Mouse (Mus musculus): ENCODE measurements around the gene Supt3. TPM values are rescaled to one million over a fixed set of nuclear protein-coding genes. Genes with fewer than 3 reads are reported as not detected.

Supt3 gene
- total and polyA plus RNA-seq, 3 experiments, result 4.7 to 16.0 (median 13.2) TPM

GRCm38 (mm10) chr17:45032209-45032608, 255.3 kb downstream of the Supt3 start:
- no peak for DNase-seq
- H3K27ac ChIP-seq, result no peak overlapping the region
- no peaks in the 10 kb centered on the region for H3K27me3 ChIP-seq (ENCODE audit: control insufficient read depth, insufficient read depth, low read length)
- intact Hi-C loops (cut with DNase I), result no loop called here
- 83% methylated on average over 6 of the region's 6 CpGs for WGBS
- TF ChIP-seq POLR2A (IDR thresholded peaks at IDR 0.05; ENCODE audit: insufficient read depth, low read depth, low read length), result no peak
- no peak for TF ChIP-seq CTCF (IDR thresholded peaks at IDR 0.05)
- TF ChIP-seq EP300 (IDR thresholded peaks at IDR 0.05; ENCODE audit: insufficient read depth, low read depth, low read length), result no peak
- no peak overlapping the region for H3K4me3 ChIP-seq
- H3K4me1 ChIP-seq (ENCODE audit: control insufficient read depth, insufficient read depth, low read length), result no peaks in the 10 kb centered on the region
- H3K79me2 ChIP-seq (replicated peaks; ENCODE audit: control insufficient read depth, insufficient read depth, low read length), result no peaks in the 10 kb centered on the region
- no peak overlapping the region for H3K9ac ChIP-seq (ENCODE audit: low read depth, low read length)
- H3K36me3 ChIP-seq (ENCODE audit: control insufficient read depth, insufficient read depth, low read length), result no peaks in the 10 kb centered on the region

DNA sequence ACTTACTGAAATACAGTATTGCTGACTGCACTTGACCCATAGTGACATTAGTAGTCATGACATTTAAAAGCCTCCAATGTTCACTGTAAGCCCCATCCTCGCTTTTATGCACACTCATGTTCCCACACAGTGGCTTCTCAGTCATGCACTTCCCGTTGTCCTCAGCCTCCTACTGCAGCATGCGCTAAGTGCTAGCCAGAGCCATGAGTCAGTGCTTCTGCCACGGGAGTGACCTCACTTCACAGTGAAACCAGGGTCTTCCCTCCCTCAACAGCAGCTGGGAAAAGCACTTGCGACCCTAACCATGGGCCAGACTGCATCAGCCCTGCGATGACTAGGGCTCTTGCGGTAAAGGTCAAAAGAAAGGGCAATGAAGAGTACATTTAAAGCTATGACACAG, 256.7 kb downstream of the Supt3 start:
- Histone ChIP-seq H3K27ac (no peak overlapping the region), H3K4me3 (no peak overlapping the region), H3K36me3 (ENCODE audit: control insufficient read depth, insufficient read depth, low read length) (no peaks in the 10 kb centered on the region), H3K27me3 (ENCODE audit: control insufficient read depth, insufficient read depth, low read length) (no peaks in the 10 kb centered on the region), H3K9ac (ENCODE audit: low read depth, low read length) (no peak overlapping the region), H3K4me1 (ENCODE audit: control insufficient read depth, insufficient read depth, low read length) (no peaks in the 10 kb centered on the region), H3K79me2 (replicated peaks; ENCODE audit: control insufficient read depth, insufficient read depth, low read length) (no peaks in the 10 kb centered on the region)
- WGBS, result 62% methylated on average over 7 of the region's 7 CpGs
- TF ChIP-seq POLR2A (IDR thresholded peaks at IDR 0.05; ENCODE audit: insufficient read depth, low read depth, low read length), result no peak
- TF ChIP-seq CTCF (IDR thresholded peaks at IDR 0.05), result no peak
- no peak for TF ChIP-seq EP300 (IDR thresholded peaks at IDR 0.05; ENCODE audit: insufficient read depth, low read depth, low read length)
- no peak for DNase-seq
- intact Hi-C loops (cut with DNase I), result no loop called here

GRCm38 (mm10) chr17:45041084-45041483, 264.1 kb downstream of the Supt3 start:
- H3K79me2 ChIP-seq (replicated peaks; ENCODE audit: control insufficient read depth, insufficient read depth, low read length), result no peaks in the 10 kb centered on the region
- WGBS, result 72% methylated on average over 2 of the region's 2 CpGs
- intact Hi-C loops (cut with DNase I), result no loop called here

GRCm38 (mm10) chr17:45045804-45046203, 268.9 kb downstream of the Supt3 start:
- Histone ChIP-seq H3K36me3 (ENCODE audit: control insufficient read depth, insufficient read depth, low read length) (no peaks in the 10 kb centered on the region), H3K27ac (no peak overlapping the region), H3K27me3 (ENCODE audit: control insufficient read depth, insufficient read depth, low read length) (no peaks in the 10 kb centered on the region), H3K4me1 (ENCODE audit: control insufficient read depth, insufficient read depth, low read length) (no peaks in the 10 kb centered on the region), H3K79me2 (replicated peaks; ENCODE audit: control insufficient read depth, insufficient read depth, low read length) (no peaks in the 10 kb centered on the region), H3K9ac (ENCODE audit: low read depth, low read length) (no peak overlapping the region), H3K4me3 (no peak overlapping the region)
- no peak for DNase-seq
- TF ChIP-seq CTCF (IDR thresholded peaks at IDR 0.05) (peak; percentile 57), EP300 (IDR thresholded peaks at IDR 0.05; ENCODE audit: insufficient read depth, low read depth, low read length) (no peak)
- intact Hi-C loops (cut with DNase I), result no loop called here

More at GRCm38 (mm10) chr17:45041084-45041483, 264.1 kb downstream of the Supt3 start:
- TF ChIP-seq EP300 (IDR thresholded peaks at IDR 0.05; ENCODE audit: insufficient read depth, low read depth, low read length), result no peak
- no peak for TF ChIP-seq CTCF (IDR thresholded peaks at IDR 0.05)
- TF ChIP-seq POLR2A (IDR thresholded peaks at IDR 0.05; ENCODE audit: insufficient read depth, low read depth, low read length), result no peak
- no peak overlapping the region for H3K4me3 ChIP-seq
- H3K36me3 ChIP-seq (ENCODE audit: control insufficient read depth, insufficient read depth, low read length), result no peaks in the 10 kb centered on the region
- H3K9ac ChIP-seq (ENCODE audit: low read depth, low read length), result no peak overlapping the region
- no peak overlapping the region for H3K27ac ChIP-seq
- H3K4me1 ChIP-seq (ENCODE audit: control insufficient read depth, insufficient read depth, low read length), result no peaks in the 10 kb centered on the region
- no peak for DNase-seq
- no peaks in the 10 kb centered on the region for H3K27me3 ChIP-seq (ENCODE audit: control insufficient read depth, insufficient read depth, low read length)

GRCm38 (mm10) chr17:45046583-45046982, 269.6 kb downstream of the Supt3 start:
- Histone ChIP-seq H3K27me3 (ENCODE audit: control insufficient read depth, insufficient read depth, low read length) (no peaks in the 10 kb centered on the region), H3K27ac (no peak overlapping the region), H3K4me3 (no peak overlapping the region), H3K4me1 (ENCODE audit: control insufficient read depth, insufficient read depth, low read length) (no peaks in the 10 kb centered on the region), H3K36me3 (ENCODE audit: control insufficient read depth, insufficient read depth, low read length) (no peaks in the 10 kb centered on the region), H3K9ac (ENCODE audit: low read depth, low read length) (no peak overlapping the region), H3K79me2 (replicated peaks; ENCODE audit: control insufficient read depth, insufficient read depth, low read length) (no peaks in the 10 kb centered on the region)
- no peak for DNase-seq
- TF ChIP-seq CTCF (IDR thresholded peaks at IDR 0.05) (no peak), POLR2A (IDR thresholded peaks at IDR 0.05; ENCODE audit: insufficient read depth, low read depth, low read length) (no peak), EP300 (IDR thresholded peaks at IDR 0.05; ENCODE audit: insufficient read depth, low read depth, low read length) (no peak)
- WGBS, result 93% methylated on average over 3 of the region's 3 CpGs
- intact Hi-C loops (cut with DNase I), result no loop called here

DNA sequence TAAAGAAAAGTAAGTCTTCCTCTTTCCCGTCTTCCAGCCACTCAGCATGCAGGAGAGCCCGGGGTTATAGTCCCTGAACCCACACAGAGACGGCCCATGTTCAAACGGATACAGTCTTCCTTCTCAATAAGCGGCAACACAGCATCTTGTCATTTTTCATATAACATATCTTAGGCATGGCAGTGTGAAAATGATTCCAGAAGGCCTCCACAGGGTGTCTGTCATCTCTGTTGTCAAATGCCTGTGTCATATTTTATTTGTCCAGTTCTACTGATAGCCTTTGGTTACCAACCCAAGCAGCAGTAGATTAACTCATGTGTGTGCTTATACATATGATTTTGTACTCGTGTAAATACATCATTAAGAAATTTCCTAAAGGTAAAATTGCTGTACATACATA, 270.3 kb downstream of the Supt3 start:
- intact Hi-C loops (cut with DNase I), result no loop called here
- Histone ChIP-seq H3K27ac (no peak overlapping the region), H3K9ac (ENCODE audit: low read depth, low read length) (no peak overlapping the region), H3K4me3 (no peak overlapping the region), H3K36me3 (ENCODE audit: control insufficient read depth, insufficient read depth, low read length) (no peaks in the 10 kb centered on the region), H3K79me2 (replicated peaks; ENCODE audit: control insufficient read depth, insufficient read depth, low read length) (no peaks in the 10 kb centered on the region), H3K27me3 (ENCODE audit: control insufficient read depth, insufficient read depth, low read length) (no peaks in the 10 kb centered on the region), H3K4me1 (ENCODE audit: control insufficient read depth, insufficient read depth, low read length) (no peaks in the 10 kb centered on the region)
- TF ChIP-seq CTCF (IDR thresholded peaks at IDR 0.05), result no peak
- WGBS, result 87% methylated on average over 6 of the region's 6 CpGs
- no peak for DNase-seq
